Mouse (Mus musculus) myocyte (in vitro differentiated cells): ENCODE data around the gene Hsdl2. TPM values are rescaled to one million over a fixed set of nuclear protein-coding genes. Genes with fewer than 3 reads are reported as not detected.
"Not testable (repeated sequence)": the region's sequence is repeated elsewhere in the genome, so short reads cannot be mapped to it uniquely, and the experiment has no call there.

Source experiments
- H3K27me3 ChIP-seq: one replicate; pipeline ENCODE4 v1.6.1; 2011; ENCODE audit not compliant: control insufficient read depth, insufficient read depth, insufficient read length
- H3K36me3 ChIP-seq: one replicate; pipeline ENCODE4 v1.6.1; 2011; ENCODE audit not compliant: control insufficient read depth, insufficient read depth
- H3K4me2 ChIP-seq: one replicate; pipeline ENCODE4 v1.6.1; 2011; ENCODE audit warnings: low read depth, control low read depth
- H3K4me3 ChIP-seq: one replicate; pipeline ENCODE4 v1.5.1; 2011; ENCODE audit warnings: mild to moderate bottlenecking, control low read depth, moderate library complexity
- H3K79me2 ChIP-seq: one replicate; pipeline ENCODE4 v1.6.1; 2011; ENCODE audit not compliant: control insufficient read depth, insufficient read depth
- H3ac ChIP-seq: one replicate; pipeline ENCODE4 v1.6.1; 2011; ENCODE audit not compliant: control insufficient read depth, insufficient read length
- CEBPB ChIP-seq: IDR thresholded peaks from 2 replicates; pipeline ENCODE4 v1.6.1; 2011; ENCODE audit warnings: mild to moderate bottlenecking, moderate library complexity; ENCODE audit not compliant: poor library complexity, insufficient read depth, severe bottlenecking
- E2F4 ChIP-seq: IDR thresholded peaks from one replicate; pipeline ENCODE4 v1.6.1; 2011; ENCODE audit warnings: mild to moderate bottlenecking, control low read depth, moderate library complexity; ENCODE audit not compliant: insufficient read depth
- MAX ChIP-seq: IDR thresholded peaks from one replicate; pipeline ENCODE4 v1.6.1; 2011; ENCODE audit warnings: low read depth, mild to moderate bottlenecking, control low read depth
- MYOD1 ChIP-seq, 3 experiments: IDR thresholded peaks; one replicate each; pipeline ENCODE4 v1.6.1; 2011; ENCODE audit warnings: control low read depth in 2 of 3, low read depth in 2 of 3, mild to moderate bottlenecking in 2 of 3, moderate library complexity in 1 of 3; ENCODE audit not compliant: insufficient read length in 2 of 3, control insufficient read depth in 1 of 3
- MYOG ChIP-seq, 3 experiments: IDR thresholded peaks; one replicate each; pipeline ENCODE4 v1.6.1; 2011; ENCODE audit warnings: control low read depth in 2 of 3, low read depth in 2 of 3, mild to moderate bottlenecking in 2 of 3; ENCODE audit not compliant: insufficient read length in 2 of 3, control insufficient read depth in 1 of 3, insufficient read depth in 1 of 3
- POLR2A ChIP-seq: IDR thresholded peaks from one replicate; pipeline ENCODE4 v1.6.1; 2011; ENCODE audit warnings: low read depth, mild to moderate bottlenecking, control low read depth, moderate library complexity; ENCODE audit not compliant: insufficient read length
- POLR2AphosphoS2 ChIP-seq: IDR thresholded peaks from one replicate; pipeline ENCODE4 v1.6.1; 2011; ENCODE audit warnings: low read depth, control low read depth; ENCODE audit not compliant: insufficient read length
- REST ChIP-seq: IDR thresholded peaks from one replicate; pipeline ENCODE4 v1.6.1; 2011; ENCODE audit warnings: mild to moderate bottlenecking, control low read depth, moderate library complexity; ENCODE audit not compliant: insufficient read depth, insufficient read length
- SRF ChIP-seq: IDR thresholded peaks from one replicate; pipeline ENCODE4 v1.6.1; 2011; ENCODE audit warnings: low read depth; ENCODE audit not compliant: control insufficient read depth, insufficient read length
- TCF12 ChIP-seq: IDR thresholded peaks from one replicate; pipeline ENCODE4 v1.6.1; 2011; ENCODE audit warnings: mild to moderate bottlenecking, control low read depth; ENCODE audit not compliant: poor library complexity, insufficient read depth, severe bottlenecking
- TCF3 ChIP-seq: IDR thresholded peaks from one replicate; pipeline ENCODE4 v1.6.1; 2011; ENCODE audit warnings: low read depth, control low read depth; ENCODE audit not compliant: insufficient read length
- USF1 ChIP-seq: IDR thresholded peaks from one replicate; pipeline ENCODE4 v1.6.1; 2011; ENCODE audit warnings: low read depth, mild to moderate bottlenecking, control low read depth, moderate library complexity
- polyA plus RNA-seq: library from polyadenylated mRNA; unstranded; fragments of >200 nt; fragmentation: generic; extraction: Trizol; gene quantifications from one replicate; pipeline ENCODE4 v1.2.1, GENCODE M21; 2012; ENCODE audit warnings: missing spikeins

The Hsdl2 gene
- polyA plus RNA-seq, 1 experiment = 9.5 TPM

DNA sequence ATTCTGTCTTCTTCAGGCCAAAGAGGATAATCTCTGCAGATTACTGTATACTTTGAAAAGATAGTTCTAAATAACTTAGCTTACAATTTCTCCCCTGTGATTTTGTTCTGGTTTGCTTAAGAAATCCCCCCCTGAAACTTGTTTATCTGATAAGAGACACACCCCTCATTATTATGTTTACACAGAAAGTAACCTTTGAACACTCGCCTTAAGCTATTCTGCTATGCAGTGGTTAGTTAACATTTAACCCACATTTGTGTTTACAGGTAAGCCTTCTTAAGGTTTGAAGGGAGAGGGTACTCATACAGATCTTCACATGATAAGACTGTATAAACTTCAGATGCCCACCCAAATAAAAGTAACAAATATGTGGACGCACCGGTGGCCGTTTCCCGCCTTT is 28.5 kb upstream of the Hsdl2 start:
- Histone ChIP-seq H3K4me2 (no peak overlapping the region), H3K79me2 (peaks cover 7% of the 10 kb centered on the region), H3K4me3 (no peak overlapping the region), H3ac (no peak overlapping the region), H3K27me3 (no peaks in the 10 kb centered on the region), H3K36me3 (no peaks in the 10 kb centered on the region)
- TF ChIP-seq MYOD1 (IDR thresholded peaks at IDR 0.05; ENCODE audit: control insufficient read depth in 1 of 3, insufficient read length in 2 of 3, low read depth in 2 of 3) (no peak), POLR2AphosphoS2 (no peak), CEBPB (no peak), REST (no peak), USF1 (no peak), TCF3 (no peak)

GRCm38 (mm10) chr4:59553576-59553975 is 27.8 kb upstream of the Hsdl2 start:
- Histone ChIP-seq H3K27me3 (no peaks in the 10 kb centered on the region), H3K4me2 (no peak overlapping the region), H3K79me2 (no peaks in the 10 kb centered on the region), H3K36me3 (no peaks in the 10 kb centered on the region), H3K4me3 (no peak overlapping the region), H3ac (no peak overlapping the region)
- no peak for TF ChIP-seq POLR2A
- no peak for TF ChIP-seq POLR2AphosphoS2
- no peak for TF ChIP-seq E2F4
- TF ChIP-seq CEBPB = no peak
- no peak for TF ChIP-seq MYOD1 (IDR thresholded peaks at IDR 0.05; ENCODE audit: control insufficient read depth in 1 of 3, insufficient read length in 2 of 3, low read depth in 2 of 3)
- TF ChIP-seq USF1 = no peak
- no peak for TF ChIP-seq REST
- TF ChIP-seq TCF12 = no peak

- Histone ChIP-seq H3K4me3 (no peak overlapping the region), H3K79me2 (no peaks in the 10 kb centered on the region), H3ac (no peak overlapping the region), H3K36me3 (no peaks in the 10 kb centered on the region), H3K4me2 (no peak overlapping the region), H3K27me3 (no peaks in the 10 kb centered on the region)
- TF ChIP-seq USF1 = no peak
- TF ChIP-seq POLR2A = no peak
Observed at GRCm38 (mm10) chr4:59555177-59555576, 26.2 kb upstream of the Hsdl2 start.

GRCm38 (mm10) chr4:59557343-59557742 is 24.0 kb upstream of the Hsdl2 start:
- H3K4me3 ChIP-seq, H3K79me2 ChIP-seq, H3K27me3 ChIP-seq, H3K36me3 ChIP-seq, H3ac ChIP-seq, H3K4me2 ChIP-seq: not testable (repeated sequence)

DNA sequence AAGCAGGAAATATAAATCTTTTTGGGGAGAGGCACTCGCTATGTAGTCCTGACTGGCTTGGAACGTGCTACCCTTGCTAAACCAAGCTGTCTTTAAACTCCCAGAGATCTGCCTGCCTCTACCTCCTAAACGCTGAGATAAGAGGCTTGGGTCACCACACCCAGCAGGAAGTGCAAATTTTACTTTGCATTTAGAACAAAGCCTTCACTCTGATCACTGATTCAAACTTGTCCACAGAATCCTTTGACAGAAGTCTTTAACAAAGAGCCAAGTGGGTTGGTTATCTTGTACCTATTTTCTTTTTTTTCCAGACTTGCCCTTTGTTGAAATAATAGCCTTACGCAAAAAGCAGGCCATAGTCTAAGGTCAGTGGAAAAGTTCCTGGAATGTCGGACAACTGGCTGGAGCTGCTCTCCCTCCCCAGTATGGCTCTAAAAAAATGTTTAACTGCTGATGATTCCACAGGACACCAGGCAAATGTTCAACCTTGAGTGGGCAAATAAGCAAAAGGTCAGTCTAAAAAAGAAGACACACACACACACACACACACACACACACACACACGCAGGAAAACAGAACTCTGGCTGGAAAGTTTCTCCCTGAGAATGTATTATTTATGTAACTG is 23.2 kb upstream of the Hsdl2 start:
- no peak overlapping the region for H3K4me2 ChIP-seq
- no peaks in the 10 kb centered on the region for H3K36me3 ChIP-seq
- no peaks in the 10 kb centered on the region for H3K79me2 ChIP-seq
- no peak overlapping the region for H3ac ChIP-seq
- H3K27me3 ChIP-seq = no peaks in the 10 kb centered on the region
- no peak for TF ChIP-seq E2F4
- no peak for TF ChIP-seq POLR2A
- no peak for TF ChIP-seq REST
- no peak for TF ChIP-seq MYOG (IDR thresholded peaks at IDR 0.05; ENCODE audit: control insufficient read depth in 1 of 3, insufficient read depth in 1 of 3, insufficient read length in 2 of 3, low read depth in 2 of 3)
- no peak for TF ChIP-seq MAX
- TF ChIP-seq SRF = no peak
- no peak for TF ChIP-seq MYOD1 (IDR thresholded peaks at IDR 0.05; ENCODE audit: control insufficient read depth in 1 of 3, insufficient read length in 2 of 3, low read depth in 2 of 3)
- no peak for TF ChIP-seq TCF3
- no peak for TF ChIP-seq CEBPB
- no peak for TF ChIP-seq TCF12
- no peak for TF ChIP-seq POLR2AphosphoS2
- TF ChIP-seq USF1 = no peak
- H3K4me3 ChIP-seq = no peak overlapping the region

GRCm38 (mm10) chr4:59560141-59560540 is 21.2 kb upstream of the Hsdl2 start:
- no peaks in the 10 kb centered on the region for H3K36me3 ChIP-seq
- no peaks in the 10 kb centered on the region for H3K27me3 ChIP-seq
- H3K4me3 ChIP-seq = no peak overlapping the region
- H3K79me2 ChIP-seq = no peaks in the 10 kb centered on the region
- H3ac ChIP-seq = no peak overlapping the region
- TF ChIP-seq MYOG (IDR thresholded peaks at IDR 0.05; ENCODE audit: control insufficient read depth in 1 of 3, insufficient read depth in 1 of 3, insufficient read length in 2 of 3, low read depth in 2 of 3) (no peak), CEBPB (no peak), MAX (no peak), REST (no peak), SRF (no peak), E2F4 (no peak), MYOD1 (IDR thresholded peaks at IDR 0.05; ENCODE audit: control insufficient read depth in 1 of 3, insufficient read length in 2 of 3, low read depth in 2 of 3) (no peak), TCF12 (no peak), POLR2AphosphoS2 (no peak), TCF3 (no peak), POLR2A (no peak), USF1 (no peak)
- no peak overlapping the region for H3K4me2 ChIP-seq
